ENCODE assay signal across 8 mouse cellular contexts in genomic region chr3:33800513-33800820, GRCm38 (mm10). TPM values are rescaled to one million over a fixed set of nuclear protein-coding genes. Genes with fewer than 3 reads are reported as not detected.
DNase-seq lines count a peak whose midpoint lies in the region; ATAC-seq and TF ChIP-seq lines count a peak whose summit lies in the region.

No protein-coding gene starts in this region.

- TF ChIP-seq EP300 in liver, postnatal 0 days (IDR thresholded peaks at IDR 0.05; ENCODE audit: low read depth), result no peak

- no peak for DNase-seq in heart, postnatal 14 days
- DNase-seq in ES-CJ7 (ENCODE audit: low read depth, low spot score), result peak; percentile 29
- DNase-seq in liver, postnatal 0 days, result no peak
- no peak for DNase-seq in frontal cortex, adult 2 months (ENCODE audit: extremely low spot score in 1 of 2, low spot score in 1 of 2)
- no peak for DNase-seq in cerebellum, postnatal 10 days

- H3K4me2 ChIP-seq in heart, embryonic 11.5 days, result peak overlapping the region; percentile 72
- peak overlapping the region; percentile 60 for H3K4me2 ChIP-seq in forebrain, embryonic 15.5 days (replicated peaks)
- H3K4me2 ChIP-seq in liver, postnatal 0 days (ENCODE audit: low read depth, low read length), result peak overlapping the region; percentile 85

- H3K9me3 ChIP-seq in heart, embryonic 11.5 days (replicated peaks; ENCODE audit: control insufficient read depth, low read length), result no peaks in the 10 kb centered on the region
- no peaks in the 10 kb centered on the region for H3K9me3 ChIP-seq in forebrain, embryonic 15.5 days
- no peaks in the 10 kb centered on the region for H3K9me3 ChIP-seq in liver, postnatal 0 days (ENCODE audit: low read length)

- H3K4me3 ChIP-seq in heart, embryonic 11.5 days (ENCODE audit: low read depth, low read length), result peak overlapping the region; percentile 95
- H3K4me3 ChIP-seq in forebrain, embryonic 15.5 days, result peak overlapping the region; percentile 97
- H3K4me3 ChIP-seq in liver, postnatal 0 days (ENCODE audit: low read depth, low read length), result peak overlapping the region; percentile 100

- peaks cover 3% of the 10 kb centered on the region; the same call in 1 of the 2 replicates for H3K4me1 ChIP-seq in heart, embryonic 11.5 days (ENCODE audit: control insufficient read depth, insufficient read depth, low read length)
- peaks cover 13% of the 10 kb centered on the region for H3K4me1 ChIP-seq in forebrain, embryonic 15.5 days
- peaks cover 6% of the 10 kb centered on the region; the same call in 1 of the 2 replicates for H3K4me1 ChIP-seq in liver, postnatal 0 days (ENCODE audit: insufficient read depth)

- peak overlapping the region; percentile 99 for H3K27ac ChIP-seq in heart, embryonic 11.5 days (ENCODE audit: low read depth, low read length)
- H3K27ac ChIP-seq in forebrain, embryonic 15.5 days (replicated peaks), result peak overlapping the region; percentile 99
- H3K27ac ChIP-seq in liver, postnatal 0 days (ENCODE audit: low read depth), result peak overlapping the region; percentile 100

- H3K36me3 ChIP-seq in heart, embryonic 11.5 days (ENCODE audit: control insufficient read depth, insufficient read depth, low read length), result peaks cover 7% of the 10 kb centered on the region
- peaks cover 12% of the 10 kb centered on the region for H3K36me3 ChIP-seq in forebrain, embryonic 15.5 days
- peaks cover 16% of the 10 kb centered on the region for H3K36me3 ChIP-seq in liver, postnatal 0 days (replicated peaks; ENCODE audit: insufficient read depth, low read length)

- no peaks in the 10 kb centered on the region for H3K27me3 ChIP-seq in heart, embryonic 11.5 days (ENCODE audit: control insufficient read depth, insufficient read depth, low read length)
- no peaks in the 10 kb centered on the region for H3K27me3 ChIP-seq in forebrain, embryonic 15.5 days
- no peaks in the 10 kb centered on the region for H3K27me3 ChIP-seq in liver, postnatal 0 days (ENCODE audit: insufficient read depth, low read length)

- H3K9ac ChIP-seq in heart, embryonic 11.5 days (ENCODE audit: low read depth, low read length), result peak overlapping the region; percentile 87
- peak overlapping the region; percentile 96 for H3K9ac ChIP-seq in forebrain, embryonic 15.5 days (replicated peaks)
- H3K9ac ChIP-seq in liver, postnatal 0 days (replicated peaks), result peak overlapping the region; percentile 99

- TF ChIP-seq CTCF in liver, postnatal 0 days (IDR thresholded peaks at IDR 0.05; ENCODE audit: low read depth), result no peak

- intact Hi-C loops in heart, postnatal 14 days (cut with DNase I), result no loop called here

- WGBS in heart, embryonic 11.5 days (ENCODE audit: insufficient replicate concordance), result 1% methylated on average over 16 of the region's 16 CpGs
- WGBS in forebrain, embryonic 15.5 days, result 0% methylated on average over 16 of the region's 16 CpGs
- under 1% methylated on average over 16 of the region's 16 CpGs for WGBS in liver, postnatal 0 days (ENCODE audit: insufficient replicate concordance)

- ATAC-seq in heart, embryonic 11.5 days (replicated peaks; ENCODE audit: insufficient number of reproducible peaks, low FRiP score, low TSS enrichment), result peak; percentile 23
- no peak for ATAC-seq in forebrain, embryonic 15.5 days (replicated peaks)
- peak; percentile 16 for ATAC-seq in liver, postnatal 0 days
- ATAC-seq in megakaryocyte-erythroid progenitor cell, adult 5-6 weeks (replicated peaks; ENCODE audit: low FRiP score, low TSS enrichment, poor library complexity, severe bottlenecking), result no peak

RNA-seq across cellular contexts. Expression of gene Ttc14, which starts 0.8 kb away (rescaled TPM):
- 48.2 and 51.7 TPM in 2 replicates for polyA plus RNA-seq in heart, embryonic 11.5 days (2014; fragmentation: Nextera tagmentation; extraction: Ambion mirVana)
- total RNA-seq in heart, postnatal 14 days (2021), result 10 to 100 TPM; 24.9 to 26.7 TPM
- 73.3 and 79.6 TPM in 2 replicates for polyA plus RNA-seq in forebrain, embryonic 15.5 days (2015; fragmentation: Nextera tagmentation; extraction: Ambion mirVana)
- polyA plus RNA-seq in liver, postnatal 0 days (2015; fragmentation: Nextera tagmentation; extraction: Ambion mirVana), result 21.1 and 25.5 TPM in 2 replicates
- polyA plus RNA-seq in frontal cortex, adult 2 months (2012; rRNA removed), result 76.5 and 79.9 TPM in 2 replicates
- 34.3 and 42.9 TPM in 2 replicates for total RNA-seq in megakaryocyte-erythroid progenitor cell, adult 5-6 weeks (2014; fragmentation: Nextera tagmentation)
- total RNA-seq in megakaryocyte-erythroid progenitor cell, adult 5-6 weeks (2017), result 60.2 and 96.6 TPM in 2 replicates

RNA-seq across cellular contexts. Expression of gene Ccdc39, which starts 43.6 kb away (rescaled TPM):
- 1.4 and 1.5 TPM in 2 replicates for polyA plus RNA-seq in heart, embryonic 11.5 days (2014; fragmentation: Nextera tagmentation; extraction: Ambion mirVana)
- total RNA-seq in heart, postnatal 14 days (2021), result under 1 TPM; 0.37 to 0.53 TPM
- 11.4 and 15.1 TPM in 2 replicates for polyA plus RNA-seq in forebrain, embryonic 15.5 days (2015; fragmentation: Nextera tagmentation; extraction: Ambion mirVana)
- polyA plus RNA-seq in liver, postnatal 0 days (2015; fragmentation: Nextera tagmentation; extraction: Ambion mirVana), result 0.08 and 0.12 TPM in 2 replicates
- 45.7 and 52.8 TPM in 2 replicates for polyA plus RNA-seq in frontal cortex, adult 2 months (2012; rRNA removed)
- not detected in 2 replicates for total RNA-seq in megakaryocyte-erythroid progenitor cell, adult 5-6 weeks (2014; fragmentation: Nextera tagmentation)
- 0.38 and 0.88 TPM in 2 replicates for total RNA-seq in megakaryocyte-erythroid progenitor cell, adult 5-6 weeks (2017)

Comparison
In these comparisons a context has a peak if more than half of its experiments do, and no peak if none do; other contexts are left out.
1. ATAC-seq: peak in heart, embryonic 11.5 days (single experiment) and liver, postnatal 0 days (single experiment); none in forebrain, embryonic 15.5 days (single experiment) and megakaryocyte-erythroid progenitor cell, adult 5-6 weeks (single experiment).
2. Peak in every context shown above with its lines, with median percentiles within 50 percentile points of each other: H3K27ac ChIP-seq, H3K4me2 ChIP-seq, H3K4me3 ChIP-seq and H3K9ac ChIP-seq.